Mouse (Mus musculus): ENCODE data around the gene Srpk2.
"Not testable (repeated sequence)": the region's sequence is repeated elsewhere in the genome, so short reads cannot be mapped to it uniquely, and the experiment has no call there.

GRCm38 (mm10) chr5:23706601-23707597 is 22.5 kb upstream of the Srpk2 start:
- TF ChIP-seq GABPA (IDR thresholded peaks at IDR 0.05; ENCODE audit: insufficient replicate concordance, low read depth, low read length); ZNF384 (IDR thresholded peaks at IDR 0.05; ENCODE audit: low read depth, low read length); TBP (conservative IDR thresholded peaks at IDR 0.05; ENCODE audit: low read depth, low read length); MAZ (IDR thresholded peaks at IDR 0.05; ENCODE audit: low read depth, low read length); CTCF (conservative IDR thresholded peaks at IDR 0.05 in 1 of 2, IDR thresholded peaks at IDR 0.05 in 1 of 2; ENCODE audit: low read depth in 2 of 2, low read length in 2 of 2); EP300 (IDR thresholded peaks at IDR 0.05; ENCODE audit: low read length): not testable (repeated sequence)
